Mouse (Mus musculus) lung, adult 2 months (tissue): Measurements from ENCODE around the gene Plxnc1.

Experiments used
- CTCF ChIP-seq: fragments of 200-500 bp; IDR thresholded peaks from 2 replicates; pipeline ENCODE4 v1.5.1; 2011; ENCODE audit warnings: mild to moderate bottlenecking, low read length, control low read depth; ENCODE audit not compliant: insufficient read depth
- POLR2A ChIP-seq: fragments of 200-500 bp; IDR thresholded peaks from 2 replicates; pipeline ENCODE4 v1.6.1; 2011; ENCODE audit warnings: low read depth, mild to moderate bottlenecking, control low read depth, low read length, borderline replicate concordance; ENCODE audit errors: extremely low read depth

DNA sequence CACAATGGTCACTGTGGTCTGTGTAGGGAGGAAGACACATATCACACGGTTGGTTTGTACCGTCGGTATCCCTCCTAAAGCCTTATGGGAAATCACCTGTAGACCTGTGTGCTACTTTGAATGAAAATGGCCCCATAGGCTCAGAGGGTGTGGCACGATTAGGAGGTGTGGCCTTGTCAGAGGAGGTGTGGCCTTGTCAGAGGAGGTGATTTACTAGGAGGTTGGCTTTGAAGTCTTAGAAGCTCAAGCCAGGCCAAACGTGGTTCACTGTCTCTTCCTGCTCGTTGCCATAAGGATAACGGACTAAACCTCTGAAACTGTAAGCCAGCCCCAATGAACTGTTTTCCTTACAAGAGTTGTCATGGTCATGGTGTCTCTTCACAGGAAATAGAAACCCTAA, 73.5 kb downstream of the Plxnc1 start:
- no peak for TF ChIP-seq CTCF
- TF ChIP-seq POLR2A, result no peak
